Mouse (Mus musculus) forebrain, embryonic 15.5 days (tissue): Measurements from ENCODE around the gene Car5b. TPM values are rescaled to one million over a fixed set of nuclear protein-coding genes. Genes with fewer than 3 reads are reported as not detected.

ENCODE experiments used
- ATAC-seq: fragments of 200-750 bp; cut with Nextera tagmentation; replicated peaks from 2 replicates; pipeline ENCODE4 v1.8.0; 2017; ENCODE audit warnings: mild to moderate bottlenecking, moderate TSS enrichment, moderate library complexity
- H3K27ac ChIP-seq: fragments of 300-500 bp; sonication (generic); replicated peaks from 2 replicates; pipeline ENCODE4 v1.5.1; 2015; ENCODE audit warnings: mild to moderate bottlenecking, inconsistent platforms
- H3K27me3 ChIP-seq: fragments of 300-500 bp; sonication (generic); 2 replicates; pipeline ENCODE4 v1.6.1; 2015; ENCODE audit warnings: inconsistent platforms
- H3K36me3 ChIP-seq: fragments of 300-500 bp; sonication (generic); 2 replicates; pipeline ENCODE4 v1.6.1; 2015; ENCODE audit warnings: mild to moderate bottlenecking, inconsistent platforms
- H3K4me1 ChIP-seq: fragments of 300-500 bp; sonication (generic); 2 replicates; pipeline ENCODE4 v1.6.1; 2015; ENCODE audit warnings: inconsistent platforms
- H3K4me2 ChIP-seq: fragments of 300-500 bp; sonication (generic); replicated peaks from 2 replicates; pipeline ENCODE4 v1.6.1; 2015; ENCODE audit warnings: mild to moderate bottlenecking, inconsistent platforms
- H3K4me3 ChIP-seq: fragments of 300-500 bp; sonication (generic); 2 replicates; pipeline ENCODE4 v1.5.1; 2015; ENCODE audit warnings: mild to moderate bottlenecking, inconsistent platforms
- H3K9ac ChIP-seq: fragments of 300-500 bp; sonication (generic); replicated peaks from 2 replicates; pipeline ENCODE4 v1.6.1; 2015; ENCODE audit warnings: mild to moderate bottlenecking, inconsistent platforms
- H3K9me3 ChIP-seq: fragments of 300-500 bp; sonication (generic); 2 replicates; pipeline ENCODE4 v1.6.1; 2016; ENCODE audit warnings: inconsistent platforms
- WGBS: fragments of 180-500 bp; shearing (Covaris S2); methylation state at CpG from one replicate; pipeline ENCODE4 v1.1.7; 2015; ENCODE audit warnings: mixed read lengths; 5-methylcytosine and 5-hydroxymethylcytosine counted together
- polyA plus RNA-seq: library from polyadenylated mRNA; unstranded; fragments of >200 nt; fragmentation: Nextera tagmentation; extraction: Ambion mirVana; gene quantifications from 2 replicates; pipeline ENCODE4 v1.2.1, GENCODE M21; 2015

Car5b gene
- 0.29 and 0.40 TPM in 2 replicates for polyA plus RNA-seq

DNA sequence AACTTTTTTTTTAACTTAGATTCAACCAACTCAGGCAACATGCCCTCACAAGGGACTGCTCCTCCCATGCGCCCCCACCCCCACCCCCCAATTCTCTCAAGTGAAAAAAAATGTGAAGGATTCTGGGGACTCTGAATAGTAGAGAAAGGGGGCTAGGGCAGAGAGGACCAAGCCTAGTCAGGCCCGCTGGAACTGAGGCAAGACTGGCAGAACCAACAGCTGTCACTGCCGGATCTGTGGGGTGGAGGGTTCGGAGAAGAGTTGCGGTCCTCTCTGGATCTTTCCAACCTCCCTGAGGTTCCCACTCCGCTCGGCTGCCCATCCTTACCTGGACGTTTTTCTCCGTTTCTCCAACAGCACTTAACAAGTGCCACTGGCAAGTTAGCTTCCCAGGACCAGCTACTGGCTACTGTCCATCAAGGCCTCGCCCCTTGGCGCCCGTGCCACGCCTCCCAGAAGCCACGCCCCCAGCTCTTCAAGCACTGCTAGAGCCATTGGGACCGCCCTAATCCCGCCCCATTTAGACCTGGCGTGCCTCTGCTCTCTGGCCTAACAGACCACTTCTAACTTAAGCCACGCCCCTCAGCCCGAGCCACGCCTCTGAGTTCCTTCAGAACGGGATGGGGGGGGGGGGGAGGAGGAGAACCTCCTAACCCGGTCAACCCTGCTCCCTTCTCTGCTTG is at the start of gene Car5b:
TSS of gene Car5b (minus strand) at position 391 of the 683 bp plus-strand sequence.
- Histone ChIP-seq H3K4me2 (peak within 1 kb of the TSS; percentile 42), H3K27ac (no peak within 1 kb of the TSS), H3K4me1 (0 out of 2 replicates have a peak, but pooled peaks cover 5% of the 10 kb centered on the region), H3K4me3 (peak within 1 kb of the TSS; percentile 28), H3K9ac (no peak within 1 kb of the TSS), H3K27me3 (no peaks in the 10 kb centered on the region), H3K9me3 (no peaks in the 10 kb centered on the region), H3K36me3 (no peaks in the 10 kb centered on the region)
- ATAC-seq, result peak; percentile 91
- WGBS, result 16% methylated on average over 22 of the region's 22 CpGs

DNA sequence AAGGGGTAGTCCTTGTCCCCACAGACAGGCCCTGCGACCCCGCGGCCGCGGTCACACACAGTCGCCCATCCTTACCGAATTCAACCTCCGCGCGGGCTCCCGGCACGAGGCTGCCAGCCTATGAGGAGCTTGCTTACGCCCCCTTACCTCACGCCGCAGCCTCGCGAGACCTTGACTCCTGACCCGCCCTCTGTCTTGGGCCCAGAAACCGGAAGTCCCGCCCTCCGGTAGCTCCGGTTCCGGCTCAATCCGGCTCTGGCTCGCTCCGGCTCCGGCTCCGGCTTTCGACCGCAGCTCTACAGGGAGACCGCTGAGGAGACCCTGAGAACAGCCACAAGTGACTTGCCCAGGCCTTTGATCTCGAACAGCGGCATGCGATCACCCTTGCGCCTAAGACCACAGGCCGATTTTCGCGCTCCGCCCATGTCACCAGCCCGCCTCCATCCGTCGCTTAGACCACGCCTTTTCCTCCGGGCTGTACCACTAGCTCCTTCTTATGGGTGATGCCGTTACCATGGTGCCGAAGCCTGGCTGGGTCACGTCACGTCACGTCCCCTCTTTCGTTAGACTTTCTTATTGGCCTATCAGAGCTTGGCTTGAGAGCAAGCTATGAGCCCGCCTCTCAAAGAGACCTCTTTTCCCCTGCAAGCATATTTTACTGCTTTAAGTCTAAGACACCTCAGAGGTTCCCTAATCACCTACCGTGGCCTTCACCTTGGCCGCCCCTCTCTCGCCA is 48.4 kb upstream of the Car5b start, which contains the start of gene Siah1b:
TSS of gene Siah1b (minus strand) at position 454 of the 736 bp plus-strand sequence.
- ATAC-seq, result peak; percentile 99
- Histone ChIP-seq H3K36me3 (no peaks in the 10 kb centered on the region), H3K27me3 (no peaks in the 10 kb centered on the region)

DNA sequence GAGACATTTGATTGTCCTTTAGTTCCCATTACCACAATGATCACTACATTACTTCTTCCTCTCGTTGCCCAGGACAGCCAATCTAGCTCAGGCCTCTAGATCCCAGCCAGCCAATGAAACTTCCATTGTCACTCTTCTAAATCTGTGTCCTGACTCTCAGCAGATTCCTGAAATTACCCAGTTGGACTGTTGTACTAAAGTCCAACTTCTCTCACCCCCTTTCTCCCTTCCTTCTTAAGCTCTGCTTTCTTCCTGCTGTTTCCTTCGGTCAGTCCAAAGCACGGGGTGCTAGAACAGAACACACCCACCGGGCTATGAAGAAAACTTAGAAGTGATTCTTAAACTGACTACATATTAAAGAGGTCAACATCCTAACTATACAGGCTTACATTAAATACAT is 41.2 kb upstream of the Car5b start:
- Histone ChIP-seq H3K9me3 (no peaks in the 10 kb centered on the region), H3K36me3 (no peaks in the 10 kb centered on the region), H3K4me2 (no peak overlapping the region), H3K27me3 (no peaks in the 10 kb centered on the region), H3K4me3 (no peak overlapping the region), H3K4me1 (no peaks in the 10 kb centered on the region), H3K9ac (no peak overlapping the region), H3K27ac (no peak overlapping the region)
- no peak for ATAC-seq
- 82% methylated on average over 4 of the region's 4 CpGs for WGBS

More for the DNA sequence above, 48.4 kb upstream of the Car5b start, which contains the start of gene Siah1b:
- Histone ChIP-seq H3K4me2 (peak within 1 kb of the TSS; percentile 72), H3K27ac (peak within 1 kb of the TSS; percentile 90), H3K4me1 (peaks cover 3% of the 10 kb centered on the region), H3K9me3 (no peaks in the 10 kb centered on the region), H3K9ac (peak within 1 kb of the TSS; percentile 63), H3K4me3 (peak within 1 kb of the TSS; percentile 61)
- 32% methylated on average over 54 of the region's 54 CpGs for WGBS

DNA sequence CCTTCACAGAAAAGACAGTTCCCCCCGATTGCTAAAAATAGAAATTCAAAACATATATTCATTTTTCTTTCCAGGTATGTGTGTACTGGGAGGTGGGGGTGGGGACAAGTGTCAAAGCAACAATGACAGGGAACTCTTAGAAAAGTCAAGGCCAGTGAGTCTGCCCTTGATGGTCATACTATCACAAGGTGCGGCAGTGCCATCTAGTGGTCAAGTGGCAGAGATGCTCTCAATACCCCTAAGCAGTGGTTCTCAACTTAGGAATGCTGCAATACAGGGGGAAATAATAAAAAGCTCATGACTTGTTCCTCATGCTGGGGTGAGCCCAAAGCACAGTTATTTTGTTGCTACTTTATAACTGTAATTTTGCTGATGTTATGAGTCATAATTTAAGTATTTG is 38.4 kb upstream of the Car5b start:
- Histone ChIP-seq H3K9ac (no peak overlapping the region), H3K36me3 (no peaks in the 10 kb centered on the region), H3K9me3 (no peaks in the 10 kb centered on the region), H3K4me1 (no peaks in the 10 kb centered on the region), H3K27ac (no peak overlapping the region), H3K4me2 (no peak overlapping the region), H3K4me3 (no peak overlapping the region), H3K27me3 (no peaks in the 10 kb centered on the region)
- 18% methylated on average over 2 of the region's 2 CpGs for WGBS
- ATAC-seq, result peak; percentile 79

DNA sequence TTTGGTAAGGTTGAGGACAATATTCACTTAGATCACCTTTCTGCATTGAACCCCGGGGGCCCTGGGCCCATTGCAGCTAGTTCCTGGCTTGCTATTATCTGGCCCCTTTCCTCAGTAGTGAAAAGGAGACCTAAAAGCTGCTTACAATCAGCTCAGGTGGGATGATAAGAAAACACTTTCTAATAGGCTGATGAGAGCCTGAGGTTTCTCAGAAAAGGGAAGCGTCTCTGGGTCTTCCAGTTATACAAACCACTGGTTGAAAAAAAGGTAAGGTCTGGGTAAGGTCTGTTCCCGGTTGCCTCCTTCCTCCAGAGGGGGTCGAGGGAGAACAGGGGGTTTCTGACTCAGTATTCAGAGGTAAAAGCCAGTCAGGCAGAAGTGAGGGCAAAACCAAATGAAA is 31.3 kb upstream of the Car5b start:
- Histone ChIP-seq H3K4me1 (no peaks in the 10 kb centered on the region), H3K27me3 (no peaks in the 10 kb centered on the region), H3K9me3 (no peaks in the 10 kb centered on the region), H3K27ac (no peak overlapping the region), H3K36me3 (no peaks in the 10 kb centered on the region), H3K4me3 (no peak overlapping the region), H3K4me2 (no peak overlapping the region), H3K9ac (no peak overlapping the region)
- 66% methylated on average over 4 of the region's 4 CpGs for WGBS
- ATAC-seq, result no peak

DNA sequence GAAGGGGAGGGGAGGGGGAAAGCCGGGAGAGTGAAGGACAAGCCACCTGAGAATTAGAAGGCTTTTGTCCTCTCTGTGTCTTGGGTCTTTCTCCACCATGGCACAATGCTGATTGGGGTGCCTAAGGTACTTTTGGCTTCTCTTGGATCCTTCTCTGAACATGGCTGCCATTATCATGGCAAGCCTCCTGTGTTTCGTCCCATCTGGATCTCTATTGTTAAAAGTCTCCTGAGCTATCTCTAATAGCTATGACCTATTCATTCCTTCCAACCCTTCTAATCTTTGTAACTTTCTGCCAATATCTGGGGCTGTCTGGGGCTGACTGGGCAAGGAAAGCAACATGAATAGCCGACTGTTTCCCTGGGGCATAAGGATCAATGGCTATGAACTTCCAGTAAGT is 30.7 kb upstream of the Car5b start:
- Histone ChIP-seq H3K4me1 (no peaks in the 10 kb centered on the region), H3K27me3 (no peaks in the 10 kb centered on the region), H3K9ac (no peak overlapping the region), H3K27ac (no peak overlapping the region), H3K4me2 (no peak overlapping the region), H3K9me3 (no peaks in the 10 kb centered on the region), H3K4me3 (no peak overlapping the region), H3K36me3 (no peaks in the 10 kb centered on the region)
- 94% methylated on average over 3 of the region's 3 CpGs for WGBS
- no peak for ATAC-seq

DNA sequence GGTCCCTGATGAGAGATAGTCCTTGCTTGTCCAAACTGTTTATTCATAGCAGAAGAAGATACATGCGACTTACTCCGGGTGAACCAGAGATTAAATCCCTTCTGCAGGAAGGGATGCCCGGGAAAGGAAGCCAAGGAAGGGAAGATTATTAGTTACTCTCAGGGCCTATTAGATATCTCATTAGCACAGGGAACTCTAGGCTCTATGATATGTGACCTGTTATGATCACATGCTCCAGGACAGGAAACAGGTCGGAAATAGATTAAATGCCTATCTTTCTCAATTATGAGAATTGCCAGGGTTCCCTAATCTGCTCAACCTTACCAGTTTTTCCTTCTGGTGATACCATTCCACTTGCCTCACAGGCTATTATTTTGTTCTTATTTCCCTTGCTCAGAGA is 27.9 kb upstream of the Car5b start:
- Histone ChIP-seq H3K36me3 (no peaks in the 10 kb centered on the region), H3K4me1 (no peaks in the 10 kb centered on the region), H3K27ac (no peak overlapping the region), H3K9me3 (no peaks in the 10 kb centered on the region), H3K9ac (no peak overlapping the region), H3K4me2 (no peak overlapping the region), H3K4me3 (no peak overlapping the region), H3K27me3 (no peaks in the 10 kb centered on the region)
- ATAC-seq, result no peak
- 89% methylated on average over 4 of the region's 4 CpGs for WGBS

DNA sequence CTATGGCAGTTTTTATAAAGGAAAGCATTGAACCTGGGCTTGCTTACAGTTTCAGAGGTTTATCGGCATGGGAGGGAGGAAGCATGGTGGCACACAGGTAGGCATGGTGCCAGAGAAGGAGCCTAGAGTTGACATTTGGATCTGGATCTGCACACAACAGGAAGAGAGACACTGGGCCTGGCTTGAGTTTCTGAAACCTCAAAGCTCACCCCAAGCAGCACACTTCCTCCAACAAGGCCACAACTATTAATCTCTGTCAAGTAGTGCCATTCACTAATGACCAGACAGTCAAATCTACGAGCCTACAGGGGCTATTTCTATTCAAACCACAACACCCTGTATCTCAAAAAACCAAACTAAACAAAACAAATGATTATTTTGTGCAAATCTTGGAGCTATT is 18.9 kb upstream of the Car5b start:
- Histone ChIP-seq H3K4me3 (no peak overlapping the region), H3K9me3 (no peaks in the 10 kb centered on the region), H3K27me3 (no peaks in the 10 kb centered on the region), H3K27ac (no peak overlapping the region), H3K4me1 (no peaks in the 10 kb centered on the region), H3K4me2 (no peak overlapping the region), H3K9ac (no peak overlapping the region), H3K36me3 (no peaks in the 10 kb centered on the region)
- 82% methylated on average over 2 of the region's 2 CpGs for WGBS
- ATAC-seq, result no peak

DNA sequence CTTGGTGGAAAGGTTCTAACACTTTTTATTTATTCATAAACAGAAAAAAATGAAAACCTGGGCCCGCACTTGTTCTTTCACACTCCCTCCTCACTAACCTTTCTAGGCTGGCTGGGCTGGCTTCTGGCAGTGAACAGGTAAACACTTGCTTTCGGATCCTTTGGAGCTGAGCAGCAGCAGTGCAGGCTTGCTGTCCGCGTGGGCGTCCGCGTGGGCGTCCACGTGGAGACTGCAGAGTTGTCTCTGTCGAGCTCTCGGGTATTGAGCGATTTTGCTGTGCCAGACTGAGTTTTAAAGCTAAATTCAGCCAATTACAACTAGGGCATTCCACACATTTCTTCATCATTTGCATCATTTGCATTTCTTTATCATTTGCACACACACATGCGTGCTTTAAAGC is 14.3 kb upstream of the Car5b start:
- whole genome bisulfite sequencing, result 78% methylated on average over 13 of the region's 13 CpGs
- no peak overlapping the region for H3K4me2 ChIP-seq
- no peak overlapping the region for H3K27ac ChIP-seq
- H3K4me3 ChIP-seq, result no peak overlapping the region
- H3K9me3 ChIP-seq, result no peaks in the 10 kb centered on the region
- H3K27me3 ChIP-seq, result no peaks in the 10 kb centered on the region
- H3K4me1 ChIP-seq, result 0 out of 2 replicates have a peak, but pooled peaks cover 4% of the 10 kb centered on the region
- H3K9ac ChIP-seq, result no peak overlapping the region
- ATAC-seq, result no peak
- no peaks in the 10 kb centered on the region for H3K36me3 ChIP-seq

DNA sequence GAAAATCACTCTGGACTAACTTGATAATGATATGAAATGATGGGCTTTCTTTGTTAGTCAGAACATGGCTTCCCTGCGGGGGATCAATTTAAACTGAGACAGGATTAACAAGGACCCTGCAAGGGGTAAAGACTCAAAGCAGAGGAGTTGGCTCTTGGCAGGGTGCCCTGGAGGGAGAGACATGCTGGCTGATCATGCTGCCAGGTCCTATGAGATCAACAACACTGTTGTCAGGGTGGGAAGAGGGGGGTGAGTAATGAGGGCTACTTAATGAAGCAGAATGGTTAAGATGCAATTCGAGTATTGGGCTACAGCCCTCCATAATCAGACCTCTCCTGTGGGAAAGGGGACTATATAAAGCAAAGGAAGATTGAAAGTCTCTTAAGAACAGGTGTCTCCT is 11.1 kb upstream of the Car5b start:
- 0 out of 2 replicates have a peak, but pooled peaks cover 4% of the 10 kb centered on the region for H3K4me1 ChIP-seq
- H3K27ac ChIP-seq, result no peak overlapping the region
- H3K9ac ChIP-seq, result no peak overlapping the region
- H3K36me3 ChIP-seq, result no peaks in the 10 kb centered on the region
- H3K4me3 ChIP-seq, result no peak overlapping the region
- 21% methylated on average over 2 of the region's 2 CpGs for WGBS
- H3K9me3 ChIP-seq, result no peaks in the 10 kb centered on the region
- peak; percentile 69 for ATAC-seq
- no peak overlapping the region for H3K4me2 ChIP-seq
- no peaks in the 10 kb centered on the region for H3K27me3 ChIP-seq

DNA sequence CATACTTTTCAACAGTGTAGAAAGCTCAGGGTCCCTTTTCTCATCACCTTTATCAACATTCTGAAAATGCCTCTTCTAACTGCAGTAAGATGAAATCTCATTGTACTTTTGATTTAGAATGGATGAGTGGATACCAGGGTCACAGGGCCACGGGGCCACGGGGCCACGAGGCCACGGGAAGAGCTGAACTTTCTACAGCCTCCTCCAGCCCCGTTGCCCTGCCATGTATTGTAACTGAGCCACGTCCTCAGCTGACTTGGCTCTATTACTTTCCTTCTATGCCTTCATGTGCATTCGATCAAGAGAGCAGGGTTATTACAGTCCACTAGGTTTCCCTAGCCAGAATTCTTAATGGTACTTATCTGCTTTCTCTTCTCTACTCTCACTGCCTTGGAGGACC is 8.1 kb upstream of the Car5b start:
- H3K4me3 ChIP-seq, result no peak overlapping the region
- no peaks in the 10 kb centered on the region for H3K36me3 ChIP-seq
- no peak overlapping the region for H3K9ac ChIP-seq
- WGBS, result 84% methylated on average over 7 of the region's 7 CpGs
- no peaks in the 10 kb centered on the region for H3K27me3 ChIP-seq
- H3K9me3 ChIP-seq, result no peaks in the 10 kb centered on the region
- H3K4me2 ChIP-seq, result no peak overlapping the region
- no peak for ATAC-seq
- H3K27ac ChIP-seq, result no peak overlapping the region
- H3K4me1 ChIP-seq, result 0 out of 2 replicates have a peak, but pooled peaks cover 4% of the 10 kb centered on the region

DNA sequence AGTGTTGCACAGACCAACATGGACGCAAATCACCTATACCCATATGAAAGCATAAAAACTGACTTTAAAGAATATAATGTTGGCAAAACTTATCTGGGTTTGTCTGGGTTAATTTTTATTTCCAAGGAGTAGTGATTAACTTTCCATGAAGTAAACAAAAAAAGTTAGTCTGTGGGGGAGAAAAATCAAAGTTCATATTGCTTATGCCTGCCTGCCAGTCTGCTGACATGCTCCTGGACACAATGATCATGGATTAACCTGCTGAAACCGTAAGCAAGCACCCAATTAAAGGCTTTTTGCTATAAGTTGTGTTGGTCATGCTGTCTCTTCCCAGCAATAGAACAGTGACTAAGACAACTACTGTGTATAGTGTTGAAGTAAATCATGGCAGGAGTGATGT is 7.6 kb upstream of the Car5b start:
- Histone ChIP-seq H3K27me3 (no peaks in the 10 kb centered on the region), H3K9me3 (no peaks in the 10 kb centered on the region), H3K4me3 (no peak overlapping the region), H3K27ac (no peak overlapping the region), H3K4me2 (no peak overlapping the region), H3K4me1 (0 out of 2 replicates have a peak, but pooled peaks cover 4% of the 10 kb centered on the region), H3K36me3 (no peaks in the 10 kb centered on the region), H3K9ac (no peak overlapping the region)
- no peak for ATAC-seq
- 81% methylated on average over 2 of the region's 2 CpGs for WGBS
